Comparison of ENCODE assay signal across 8 mouse cellular contexts in the genomic region with DNA sequence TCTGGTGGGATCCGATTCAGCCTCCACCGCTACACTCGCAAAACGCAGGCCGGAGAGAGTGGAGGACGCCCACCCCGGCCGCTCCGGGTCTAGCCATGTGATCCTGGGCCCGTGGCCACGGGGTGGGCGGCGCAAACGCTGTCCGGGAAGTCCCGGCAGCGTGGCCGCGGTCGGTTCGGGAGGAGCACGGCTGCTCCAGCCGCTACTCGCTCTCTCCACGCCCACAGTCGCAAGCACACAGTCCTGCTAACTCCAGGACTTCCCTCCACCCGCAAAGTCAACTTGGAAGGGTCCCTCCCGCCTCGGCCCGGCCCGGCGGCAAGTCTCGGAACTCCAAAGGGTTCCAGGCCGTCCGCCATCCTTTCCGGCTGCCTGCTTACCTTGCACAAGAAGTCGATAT. TPM values are rescaled to one million over a fixed set of nuclear protein-coding genes. Genes with fewer than 3 reads are reported as not detected.
A peak's percentile ranks its signal among the peaks of the same experiment; 100 is the strongest.
DNase-seq lines count a peak whose midpoint lies in the region; ATAC-seq and TF ChIP-seq lines count a peak whose summit lies in the region.
"Not testable (repeated sequence)": the region's sequence is repeated elsewhere in the genome, so short reads cannot be mapped to it uniquely, and the experiment has no call there.

No protein-coding gene starts in this region.

- H3K36me3 ChIP-seq in heart, embryonic 12.5 days, result peaks cover 16% of the 10 kb centered on the region
- H3K36me3 ChIP-seq in limb, embryonic 13.5 days, result peaks cover 24% of the 10 kb centered on the region
- H3K36me3 ChIP-seq in lung, postnatal 0 days (ENCODE audit: insufficient read depth, low read length), result not testable (repeated sequence)
- H3K36me3 ChIP-seq in myocyte (ENCODE audit: control insufficient read depth, insufficient read depth), result peaks cover 17% of the 10 kb centered on the region
- peaks cover 23% of the 10 kb centered on the region for H3K36me3 ChIP-seq in thymus, adult 2 months (ENCODE audit: control insufficient read depth, insufficient read depth, low read length)

- peak; percentile 31 for ATAC-seq in erythroid progenitor cell, adult 5-6 weeks (replicated peaks; ENCODE audit: low FRiP score, poor library complexity, severe bottlenecking)
- ATAC-seq in heart, embryonic 12.5 days (ENCODE audit: insufficient number of reproducible peaks, low FRiP score), result peak; percentile 27
- peak; percentile 2 for ATAC-seq in inflammation-experienced regulatory T-cells, adult 6 months
- ATAC-seq in limb, embryonic 13.5 days (ENCODE audit: low FRiP score, low read depth), result peak; percentile 15
- peak; percentile 44 for ATAC-seq in lung, postnatal 0 days

- peak overlapping the region; percentile 97 for H3K27ac ChIP-seq in bone marrow, adult 2 months (ENCODE audit: control insufficient read depth, insufficient read depth, low read depth, low read length, poor library complexity)
- H3K27ac ChIP-seq in heart, embryonic 12.5 days (ENCODE audit: poor library complexity, severe bottlenecking), result peak overlapping the region; percentile 96
- H3K27ac ChIP-seq in limb, embryonic 13.5 days, result peak overlapping the region; percentile 99
- H3K27ac ChIP-seq in lung, postnatal 0 days (ENCODE audit: low read length), result peak overlapping the region; percentile 95
- peak overlapping the region; percentile 97 for H3K27ac ChIP-seq in thymus, adult 2 months (ENCODE audit: control insufficient read depth, insufficient read depth, low read length)

- H3K4me1 ChIP-seq in bone marrow, adult 2 months (ENCODE audit: control insufficient read depth, insufficient read depth, low read length), result not testable (repeated sequence)
- H3K4me1 ChIP-seq in heart, embryonic 12.5 days (replicated peaks), result peaks cover 41% of the 10 kb centered on the region
- peaks cover 37% of the 10 kb centered on the region for H3K4me1 ChIP-seq in limb, embryonic 13.5 days
- H3K4me1 ChIP-seq in lung, postnatal 0 days (ENCODE audit: insufficient read depth, low read depth, low read length), result peaks cover 10% of the 10 kb centered on the region
- H3K4me1 ChIP-seq in thymus, adult 2 months (replicated peaks; ENCODE audit: control insufficient read depth, insufficient read depth, low read length), result peaks cover 34% of the 10 kb centered on the region

- peak overlapping the region; percentile 87 for H3K4me2 ChIP-seq in heart, embryonic 12.5 days
- peak overlapping the region; percentile 84 for H3K4me2 ChIP-seq in limb, embryonic 13.5 days (replicated peaks)
- H3K4me2 ChIP-seq in lung, postnatal 0 days (replicated peaks; ENCODE audit: low read depth, low read length), result peak overlapping the region; percentile 88
- H3K4me2 ChIP-seq in myocyte (ENCODE audit: low read depth), result peak overlapping the region; percentile 43

- not testable (repeated sequence) for H3K27me3 ChIP-seq in heart, embryonic 12.5 days (replicated peaks); limb, embryonic 13.5 days; lung, postnatal 0 days (replicated peaks; ENCODE audit: insufficient read depth, low read length); myocyte (ENCODE audit: control insufficient read depth, insufficient read depth, insufficient read length); thymus, adult 2 months (ENCODE audit: control insufficient read depth, insufficient read depth, low read length)

- H3K4me3 ChIP-seq in bone marrow, adult 2 months (replicated peaks; ENCODE audit: control insufficient read depth, low read depth, low read length), result peak overlapping the region; percentile 96
- H3K4me3 ChIP-seq in heart, embryonic 12.5 days, result peak overlapping the region; percentile 91
- peak overlapping the region; percentile 99 for H3K4me3 ChIP-seq in limb, embryonic 13.5 days
- peak overlapping the region; percentile 82 for H3K4me3 ChIP-seq in lung, postnatal 0 days (ENCODE audit: low read depth, low read length)
- peak overlapping the region; percentile 90 for H3K4me3 ChIP-seq in myocyte
- H3K4me3 ChIP-seq in thymus, adult 2 months (ENCODE audit: control insufficient read depth, insufficient read depth, low read length), result peak overlapping the region; percentile 98

- TF ChIP-seq POLR2A in bone marrow, adult 2 months (IDR thresholded peaks at IDR 0.05; ENCODE audit: borderline replicate concordance, control insufficient read depth, low read depth, low read length); myocyte (IDR thresholded peaks at IDR 0.05; ENCODE audit: insufficient read length, low read depth); thymus, adult 2 months (IDR thresholded peaks at IDR 0.05; ENCODE audit: control insufficient read depth, extremely low read depth, insufficient read depth, low read length, poor library complexity): not testable (repeated sequence)

- not testable (repeated sequence) for H3K9me3 ChIP-seq in heart, embryonic 12.5 days (replicated peaks); limb, embryonic 13.5 days; lung, postnatal 0 days (ENCODE audit: low read length)

- peak overlapping the region; percentile 97 for H3K9ac ChIP-seq in heart, embryonic 12.5 days
- peak overlapping the region; percentile 100 for H3K9ac ChIP-seq in limb, embryonic 13.5 days
- H3K9ac ChIP-seq in lung, postnatal 0 days (replicated peaks; ENCODE audit: low read depth), result peak overlapping the region; percentile 80

- TF ChIP-seq EP300 in lung, postnatal 0 days (IDR thresholded peaks at IDR 0.05), result not testable (repeated sequence)

- not testable (repeated sequence) for DNase-seq in lung, postnatal 0 days (ENCODE audit: low spot score); thymus, adult 2 months

- under 1% methylated on average over 16 of the region's 37 CpGs for WGBS in bone marrow, adult 2 months
- WGBS in heart, embryonic 12.5 days, result under 1% methylated on average over 15 of the region's 37 CpGs
- WGBS in limb, embryonic 13.5 days, result 0% methylated on average over 15 of the region's 37 CpGs
- 0% methylated on average over 9 of the region's 37 CpGs for WGBS in lung, postnatal 0 days
- 0% methylated on average over 15 of the region's 37 CpGs for WGBS in thymus, adult 2 months

- peaks cover 21% of the 10 kb centered on the region for H3K79me2 ChIP-seq in myocyte (ENCODE audit: control insufficient read depth, insufficient read depth)

- peak overlapping the region; percentile 28 for H3ac ChIP-seq in myocyte (ENCODE audit: control insufficient read depth, insufficient read length)

- TF ChIP-seq CTCF in bone marrow, adult 2 months (IDR thresholded peaks at IDR 0.05; ENCODE audit: control insufficient read depth, insufficient read depth, low read length); lung, postnatal 0 days (IDR thresholded peaks at IDR 0.05); thymus, adult 2 months (IDR thresholded peaks at IDR 0.05; ENCODE audit: borderline replicate concordance, control insufficient read depth, extremely low read depth, insufficient read depth, low read length, poor library complexity): not testable (repeated sequence)

RNA-seq across cellular contexts. Expression of a gene that starts 0.5 kb away (rescaled TPM):
- 45.8 and 74.0 TPM in 2 replicates for polyA plus RNA-seq in bone marrow, adult 2 months (2011; ENCODE audit: insufficient read depth, insufficient read length, low replicate concordance, missing spikeins)
- total RNA-seq in erythroid progenitor cell, adult 5-6 weeks (2015; ENCODE audit: low replicate concordance), result 38.2 and 62.0 TPM in 2 replicates
- total RNA-seq in erythroid progenitor cell, adult 5-6 weeks (2017; ENCODE audit: low replicate concordance), result 21.8 and 22.3 TPM in 2 replicates
- polyA plus RNA-seq in heart, embryonic 12.5 days (2016; fragmentation: Nextera tagmentation; extraction: Ambion mirVana), result 10.3 and 10.5 TPM in 2 replicates
- 10 to 100 TPM; 30.4 to 54.7 (median 42.3) TPM for polyA plus RNA-seq in inflammation-experienced regulatory T-cells, adult 6 months (2017; shearing (Covaris generic))
- polyA plus RNA-seq in limb, embryonic 13.5 days (2015; fragmentation: Nextera tagmentation; extraction: Ambion mirVana), result 18.7 and 19.7 TPM in 2 replicates
- polyA plus RNA-seq in lung, postnatal 0 days (2015; fragmentation: Nextera tagmentation; extraction: Ambion mirVana), result 15.6 and 17.5 TPM in 2 replicates
- 45.9 TPM for polyA plus RNA-seq in myocyte (2012; fragmentation: generic; extraction: Trizol)
- 182 and 287 TPM in 2 replicates for polyA plus RNA-seq in thymus, adult 2 months (2012; rRNA removed)
